Mouse (Mus musculus) megakaryocyte, embryonic 14.5 days (primary cell): ENCODE measurements around the gene Dnaja3.

Experiments used
- FLI1 ChIP-seq: IDR thresholded peaks from 2 replicates; pipeline ENCODE4 v1.6.1; 2012; ENCODE audit warnings: low read length, inconsistent platforms, mixed read lengths
- GATA1 ChIP-seq: IDR thresholded peaks from 3 replicates; pipeline ENCODE4 v1.6.1; 2012; ENCODE audit warnings: mixed read lengths, low read length, inconsistent platforms, borderline replicate concordance

DNA sequence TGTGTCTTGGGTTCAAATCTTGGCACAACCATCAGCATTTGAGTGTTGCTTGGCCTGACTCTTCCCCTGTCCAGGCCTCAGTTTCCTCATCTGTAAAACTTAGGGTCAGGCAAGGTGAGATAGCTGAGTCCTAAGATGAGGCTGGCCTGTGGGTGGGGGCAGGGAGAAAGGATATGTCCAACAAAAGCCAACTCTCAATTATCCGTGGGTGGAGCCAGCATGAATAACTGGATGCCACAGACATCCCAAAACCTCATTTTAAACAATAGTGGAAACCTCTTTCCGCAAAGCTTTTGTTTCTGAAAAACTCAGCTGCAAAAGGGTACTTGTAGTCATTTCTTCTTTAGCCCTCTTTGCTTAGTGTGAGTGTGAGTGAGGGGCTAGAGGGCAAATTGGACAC, 43.0 kb upstream of the Dnaja3 start:
- TF ChIP-seq FLI1: no peak
- no peak for TF ChIP-seq GATA1
